Mouse (Mus musculus) ovary, postnatal 14 days (tissue): ENCODE measurements around the gene Ccdc171.
"Not testable (repeated sequence)": the region's sequence is repeated elsewhere in the genome, so short reads cannot be mapped to it uniquely, and the experiment has no call there.

ENCODE experiments used
- DNase-seq: peaks from one replicate; pipeline ENCODE4 v3.0.0; 2022; ENCODE audit warnings: low spot score

The Ccdc171 gene

GRCm38 (mm10) chr4:83657021-83657420 lies 131.7 kb downstream of the Ccdc171 start:
- DNase-seq, result no peak

DNA sequence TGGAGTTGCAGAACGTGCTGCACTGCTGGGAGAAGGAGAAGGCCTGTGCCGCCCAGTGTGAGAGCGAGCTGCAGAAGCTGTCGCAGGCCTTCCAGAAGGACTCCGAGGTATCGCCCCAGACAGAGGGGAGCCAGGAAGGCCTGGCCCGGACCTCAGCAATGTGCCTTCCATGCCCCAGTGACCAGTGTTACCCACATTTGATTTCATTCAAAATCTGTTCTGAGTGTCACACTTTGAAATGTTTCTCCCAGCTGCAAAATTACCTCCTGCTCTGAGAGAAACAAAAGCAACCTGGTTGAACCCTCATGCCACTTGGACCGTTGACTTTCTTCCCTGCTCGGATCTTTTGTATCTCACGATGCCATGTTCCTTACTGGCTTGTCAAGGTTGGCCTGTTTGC lies 133.1 kb downstream of the Ccdc171 start:
- no peak for DNase-seq

GRCm38 (mm10) chr4:83659411-83659810 lies 134.1 kb downstream of the Ccdc171 start:
- no peak for DNase-seq

DNA sequence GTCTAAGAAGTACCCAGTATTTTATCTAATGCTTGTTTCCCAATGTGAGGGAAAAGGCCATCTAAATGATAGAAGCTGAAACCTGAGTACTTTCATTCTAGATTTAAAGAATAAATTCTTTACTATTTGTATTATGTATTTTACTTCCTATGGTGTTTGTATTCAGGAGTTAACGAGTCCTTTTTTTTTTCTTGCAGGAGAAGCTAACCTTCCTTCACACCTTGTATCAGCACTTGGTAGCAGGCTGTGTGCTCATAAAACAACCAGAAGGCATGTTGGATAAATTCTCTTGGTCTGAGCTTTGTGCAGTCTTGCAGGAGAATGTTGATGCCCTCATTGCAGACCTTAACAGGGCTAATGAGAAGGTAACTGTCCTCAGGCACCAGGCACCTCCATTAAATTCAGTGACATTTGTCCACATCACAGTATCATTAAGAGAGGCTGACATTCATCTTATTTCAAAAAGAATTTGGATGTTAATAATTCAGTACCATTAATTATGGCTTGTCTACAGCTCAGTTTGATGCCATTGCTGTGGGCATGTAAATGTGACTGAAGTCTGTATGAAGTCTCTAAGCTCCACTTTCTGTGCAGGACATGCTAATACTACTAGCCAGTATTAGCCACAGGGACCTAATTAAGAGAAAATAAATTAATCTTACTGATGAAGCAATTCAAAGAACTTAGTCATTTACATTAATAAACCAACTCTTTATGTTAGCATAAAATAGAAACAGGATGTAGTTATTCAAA lies 136.3 kb downstream of the Ccdc171 start:
- no peak for DNase-seq

DNA sequence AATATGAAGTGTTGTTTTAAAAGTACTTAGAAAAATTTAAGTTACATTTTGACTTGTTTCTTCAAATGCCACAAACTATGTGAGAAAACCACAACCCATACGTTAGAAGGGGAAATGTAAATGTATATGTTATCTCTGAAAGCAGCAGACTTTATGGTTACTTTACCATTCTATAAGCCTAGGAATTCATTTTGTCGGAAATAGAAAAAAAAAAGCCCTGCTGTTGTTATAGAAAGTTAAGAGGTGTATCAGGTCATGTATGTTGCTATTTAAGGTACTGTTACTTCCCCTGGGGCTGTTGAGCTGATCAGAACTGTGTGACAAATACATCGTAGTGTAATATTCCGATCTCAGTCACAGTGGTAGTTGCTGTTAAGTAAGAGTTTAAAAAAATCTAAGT lies 137.0 kb downstream of the Ccdc171 start:
- DNase-seq, result no peak

GRCm38 (mm10) chr4:83669552-83669951 lies 144.2 kb downstream of the Ccdc171 start:
- no peak for DNase-seq

DNA sequence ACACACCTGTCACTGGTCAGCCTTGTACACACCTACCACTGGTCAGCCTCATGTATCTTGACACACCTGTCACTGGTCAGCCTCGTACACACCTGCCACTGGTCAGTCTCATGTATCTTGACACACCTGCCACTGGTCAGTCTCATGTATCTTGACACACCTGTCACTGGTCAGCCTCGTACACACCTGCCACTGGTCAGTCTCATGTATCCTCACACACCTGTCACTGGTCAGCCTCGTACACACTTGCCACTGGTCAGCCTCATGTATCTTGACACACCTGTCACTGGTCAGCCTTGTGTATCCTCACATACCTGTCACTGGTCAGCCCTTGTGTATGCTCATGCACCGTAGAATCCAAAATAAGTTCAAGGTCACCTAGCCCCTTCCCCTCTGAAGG lies 150.0 kb downstream of the Ccdc171 start:
- not testable (repeated sequence) for DNase-seq

GRCm38 (mm10) chr4:83676444-83676843 lies 151.1 kb downstream of the Ccdc171 start:
- DNase-seq, result no peak

GRCm38 (mm10) chr4:83681081-83681480 lies 155.7 kb downstream of the Ccdc171 start:
- DNase-seq, result no peak

DNA sequence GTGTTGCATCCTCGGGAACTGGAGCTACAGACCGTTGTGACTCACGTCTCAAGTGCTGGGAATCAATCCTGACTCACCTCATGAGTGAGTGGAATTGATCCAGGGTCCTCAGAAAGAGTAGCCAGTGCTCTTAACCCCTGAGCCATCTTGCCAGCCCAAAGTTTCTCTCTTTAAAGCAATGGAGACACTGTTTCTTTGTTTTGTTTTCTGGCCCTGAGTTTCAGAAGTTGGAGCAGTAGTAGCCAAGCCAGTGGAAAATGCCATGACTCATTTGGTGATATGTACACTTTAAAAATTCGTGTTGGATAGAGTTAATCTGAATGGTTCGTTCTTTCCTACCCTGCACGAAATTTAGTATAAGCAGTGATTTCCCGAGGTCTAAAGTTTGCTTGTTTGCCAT lies 157.5 kb downstream of the Ccdc171 start:
- DNase-seq, result no peak

DNA sequence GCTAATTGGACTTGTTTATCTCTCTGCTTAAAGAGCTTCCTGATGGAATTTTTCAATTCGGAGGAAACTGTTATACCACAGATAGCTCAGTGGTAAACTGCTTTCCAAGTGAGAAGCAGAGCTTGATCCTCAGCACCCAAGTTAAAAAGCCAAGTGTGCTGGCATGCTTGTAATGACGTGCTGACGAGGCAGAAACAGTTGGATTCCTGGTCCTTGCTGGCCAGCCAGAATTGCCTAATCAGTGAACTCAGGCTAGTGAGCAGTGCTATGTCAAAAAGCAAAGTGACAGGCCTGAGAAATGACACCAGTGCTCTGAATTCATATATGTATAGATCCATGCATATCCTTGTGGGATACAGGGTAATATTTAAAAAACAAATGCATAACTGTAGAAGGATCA lies 174.8 kb downstream of the Ccdc171 start:
- no peak for DNase-seq

DNA sequence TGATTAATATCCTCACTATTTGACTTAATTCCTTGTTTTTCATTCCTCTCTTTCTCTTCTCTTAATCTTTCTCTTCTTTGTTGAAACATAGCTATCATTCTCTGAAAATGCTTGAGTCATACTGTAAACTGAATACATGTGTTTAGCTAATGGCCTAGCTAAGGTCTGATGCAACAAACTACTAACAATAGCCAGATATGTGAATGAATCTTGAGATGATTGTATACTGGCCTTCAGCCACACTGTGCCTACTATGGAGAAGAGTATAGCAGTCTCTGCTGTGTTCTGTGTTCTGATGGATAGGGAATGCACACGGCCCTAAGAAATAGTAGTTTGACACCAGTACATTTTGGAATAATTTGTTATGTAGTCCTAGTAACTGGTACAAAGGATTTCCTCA lies 191.7 kb downstream of the Ccdc171 start:
- no peak for DNase-seq

- no peak for DNase-seq
Measured at GRCm38 (mm10) chr4:83719816-83720215, 194.5 kb downstream of the Ccdc171 start.

- DNase-seq, result no peak
Measured at GRCm38 (mm10) chr4:83725136-83725535, 199.8 kb downstream of the Ccdc171 start.

GRCm38 (mm10) chr4:83739137-83739890 lies 214.0 kb downstream of the Ccdc171 start:
- DNase-seq, result no peak

DNA sequence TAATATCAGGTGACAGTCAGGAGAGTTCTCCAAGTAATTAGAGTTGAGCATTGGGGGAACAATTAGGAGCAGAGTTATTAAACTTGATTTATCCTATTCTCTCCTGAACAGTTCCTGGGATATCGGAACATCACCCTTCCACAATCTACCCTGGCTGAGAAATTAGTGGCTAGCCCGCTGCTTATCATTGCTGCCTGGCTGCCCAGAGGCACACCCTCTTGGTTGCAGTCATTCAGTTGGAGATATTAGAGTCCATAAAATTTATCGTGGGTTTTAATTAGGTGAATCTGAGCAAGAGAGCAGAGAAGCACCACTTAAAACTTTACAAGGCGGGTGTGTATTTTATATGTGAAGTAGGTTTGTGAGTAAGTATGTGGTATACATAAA lies 214.5 kb downstream of the Ccdc171 start:
- DNase-seq, result no peak

- DNase-seq, result no peak
Measured at GRCm38 (mm10) chr4:83742806-83743460, 217.6 kb downstream of the Ccdc171 start.

GRCm38 (mm10) chr4:83775136-83775535 lies 249.8 kb downstream of the Ccdc171 start:
- DNase-seq, result no peak

DNA sequence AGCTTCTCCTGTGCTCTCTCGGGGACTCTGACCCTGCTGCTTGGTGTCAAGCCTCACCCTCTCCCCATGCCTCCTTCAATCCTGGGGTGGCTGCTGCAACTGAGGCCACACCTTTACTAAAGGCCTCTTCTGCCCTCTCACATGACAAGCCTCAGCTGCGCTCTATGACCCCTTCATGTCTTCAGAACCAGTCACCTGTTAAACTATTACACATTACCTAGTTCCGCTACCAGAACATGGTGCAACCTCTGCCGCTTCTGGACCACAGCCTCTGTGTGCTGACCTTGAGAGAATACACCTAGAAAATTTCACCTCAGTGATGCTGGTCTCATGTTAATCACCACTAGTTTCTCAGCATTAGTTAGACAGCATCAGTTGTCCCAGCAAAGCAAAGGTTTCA lies 254.7 kb downstream of the Ccdc171 start:
- no peak for DNase-seq

GRCm38 (mm10) chr4:83785115-83785514 lies 259.8 kb downstream of the Ccdc171 start:
- no peak for DNase-seq

GRCm38 (mm10) chr4:83791811-83792210 lies 266.5 kb downstream of the Ccdc171 start:
- no peak for DNase-seq

GRCm38 (mm10) chr4:83794315-83794922 lies 269.1 kb downstream of the Ccdc171 start:
- DNase-seq, result peak; percentile 35
